11 mouse cellular contexts compared by ENCODE assay signal in genomic region chr11:66487765-66488164, GRCm38 (mm10). TPM values are rescaled to one million over a fixed set of nuclear protein-coding genes. Genes with fewer than 3 reads are reported as not detected.
DNase-seq lines count a peak whose midpoint lies in the region; ATAC-seq and TF ChIP-seq lines count a peak whose summit lies in the region.
"Had no signal": no experiment of that assay in that cellular context is flagged by ENCODE, and none has a peak within 500 bp of the region (broad histone marks: within the 10 kb centered on the region; RNA-seq: fewer than 3 reads in every experiment).

No protein-coding gene starts in this region.

- peak; percentile 78 to 83 for DNase-seq in heart, adult 18-20 months
- peak; percentile 57 for DNase-seq in adrenal gland, adult 8-10 months
- peak; percentile 67 for DNase-seq in heart, adult 8-10 months (ENCODE audit: low spot score)
- DNase-seq in layer of hippocampus, postnatal 10 days (ENCODE audit: low spot score in 2 of 2), result peak; percentile 37 to 50
- DNase-seq in kidney, postnatal 4 days, result no peak
- DNase-seq in kidney, postnatal 25 days, result no peak
- no peak for DNase-seq in forebrain, postnatal 0 days
- DNase-seq: kidney, postnatal 14 days had no signal

- no peak overlapping the region for H3K4me2 ChIP-seq in heart, embryonic 12.5 days
- no peak overlapping the region for H3K4me2 ChIP-seq in forebrain, postnatal 0 days (ENCODE audit: low read depth)

- no peak for ATAC-seq in heart, embryonic 12.5 days (ENCODE audit: insufficient number of reproducible peaks, low FRiP score)
- no peak for ATAC-seq in forebrain, postnatal 0 days

- no peak overlapping the region for H3K4me3 ChIP-seq in heart, embryonic 12.5 days
- no peak overlapping the region for H3K4me3 ChIP-seq in forebrain, postnatal 0 days (ENCODE audit: low read depth, low read length)
- H3K4me3 ChIP-seq: limb, embryonic 10.5 days had no signal

- no peaks in the 10 kb centered on the region for H3K9me3 ChIP-seq in heart, embryonic 12.5 days (replicated peaks)
- H3K9me3 ChIP-seq in forebrain, postnatal 0 days (ENCODE audit: low read length), result no peaks in the 10 kb centered on the region
- H3K9me3 ChIP-seq: limb, embryonic 10.5 days had no signal

- H3K27me3 ChIP-seq in heart, embryonic 12.5 days (replicated peaks), result no peaks in the 10 kb centered on the region
- H3K27me3 ChIP-seq in forebrain, postnatal 0 days (ENCODE audit: insufficient read depth, low read length), result no peaks in the 10 kb centered on the region

- no peak overlapping the region for H3K27ac ChIP-seq in heart, embryonic 12.5 days (ENCODE audit: poor library complexity, severe bottlenecking)
- no peak overlapping the region for H3K27ac ChIP-seq in forebrain, postnatal 0 days (ENCODE audit: low read depth, low read length)
- H3K27ac ChIP-seq: limb, embryonic 10.5 days; macrophage had no signal

- 55% methylated on average over 4 of the region's 4 CpGs for WGBS in heart, embryonic 12.5 days
- 48% methylated on average over 4 of the region's 4 CpGs for WGBS in forebrain, postnatal 0 days

- peaks cover 8% of the 10 kb centered on the region for H3K4me1 ChIP-seq in heart, embryonic 12.5 days (replicated peaks)
- H3K4me1 ChIP-seq in forebrain, postnatal 0 days (ENCODE audit: insufficient read depth), result no peaks in the 10 kb centered on the region
- H3K4me1 ChIP-seq: limb, embryonic 10.5 days had no signal

- H3K9ac ChIP-seq in heart, embryonic 12.5 days, result no peak overlapping the region
- H3K9ac ChIP-seq in forebrain, postnatal 0 days, result no peak overlapping the region

- H3K36me3 ChIP-seq in heart, embryonic 12.5 days, result no peaks in the 10 kb centered on the region
- H3K36me3 ChIP-seq in forebrain, postnatal 0 days (ENCODE audit: insufficient read depth), result no peaks in the 10 kb centered on the region
- H3K36me3 ChIP-seq: limb, embryonic 10.5 days had no signal

- no peak for TF ChIP-seq CTCF in forebrain, postnatal 0 days (IDR thresholded peaks at IDR 0.05; ENCODE audit: low read depth)

RNA-seq across cellular contexts. Expression of gene Shisa6, which starts 38.0 kb away (rescaled TPM):
- 1 to 10 TPM in 1 of 2 experiments, under 1 TPM in 1; 0.69 to 1.2 TPM for total RNA-seq in heart, adult 18-20 months (2021)
- 0.28 TPM in 2 replicates for polyA plus RNA-seq in heart, embryonic 12.5 days (2016; fragmentation: Nextera tagmentation; extraction: Ambion mirVana)
- total RNA-seq in adrenal gland, adult 8-10 months (2022), result 1 to 10 TPM in 1 of 4 experiments, under 1 TPM in 3; 0.15 to 1.0 (median 0.61) TPM
- total RNA-seq in heart, adult 8-10 months (2022), result 1 to 10 TPM in 2 of 4 experiments, under 1 TPM in 2; 0.60 to 3.3 (median 1.4) TPM
- total RNA-seq in layer of hippocampus, postnatal 10 days (2021), result 100 to 1,000 TPM; 190 to 219 TPM
- total RNA-seq in forebrain, postnatal 0 days (2014; rRNA removed), result 7.0 and 10.0 TPM in 2 replicates
- 2.4 and 4.0 TPM in 2 replicates for polyA plus RNA-seq in forebrain, postnatal 0 days (2015; fragmentation: Nextera tagmentation; extraction: Ambion mirVana)
- polyA plus RNA-seq: macrophage had no signal

Comparison
In these comparisons a context has a peak if more than half of its experiments do, and no peak if none do; other contexts are left out.
1. DNase-seq: peak in heart, adult 18-20 months (2 of 2), adrenal gland, adult 8-10 months (single experiment), heart, adult 8-10 months (single experiment) and layer of hippocampus, postnatal 10 days (2 of 2); none in kidney, postnatal 4 days (0 of 2), kidney, postnatal 25 days (0 of 2) and forebrain, postnatal 0 days (single experiment).
2. RNA of gene Shisa6, which starts 38.0 kb away (total RNA-seq): 190 to 219 TPM in layer of hippocampus, postnatal 10 days; 7.0 to 10.0 TPM in forebrain, postnatal 0 days, 0.60 to 3.3 TPM in heart, adult 8-10 months, 0.69 to 1.2 TPM in heart, adult 18-20 months and 0.15 to 1.0 TPM in adrenal gland, adult 8-10 months; every median in the first group is over 10 times any median in the second.